Mouse (Mus musculus) induced T-regulatory cell, adult 2 months (primary cell): ENCODE data around the gene Vps13d.

Source experiments
- DNase-seq: peaks from one replicate; pipeline ENCODE4 v3.0.0-alpha.2; 2012; ENCODE audit warnings: low read depth

Gene Vps13d

DNA sequence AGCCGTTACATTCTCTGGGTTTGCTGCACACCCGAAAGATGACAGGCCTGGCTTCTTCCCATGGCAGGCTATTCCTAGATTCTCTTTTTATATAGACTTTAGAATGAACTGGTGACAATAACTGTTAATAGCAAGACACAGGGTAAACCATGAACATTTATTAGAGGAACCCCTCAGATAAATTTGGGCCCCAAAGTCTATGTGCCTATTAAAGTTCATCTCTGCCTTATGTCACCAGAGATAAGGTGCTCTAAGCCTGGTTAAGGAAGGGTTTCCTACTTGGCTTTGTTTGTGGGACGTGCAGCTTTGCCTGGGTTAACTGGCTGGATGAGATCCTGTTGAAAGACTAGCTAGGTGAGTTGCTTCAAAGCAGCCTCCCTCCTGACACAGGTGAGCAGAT lies 159.4 kb downstream of the Vps13d start:
- no peak for DNase-seq

DNA sequence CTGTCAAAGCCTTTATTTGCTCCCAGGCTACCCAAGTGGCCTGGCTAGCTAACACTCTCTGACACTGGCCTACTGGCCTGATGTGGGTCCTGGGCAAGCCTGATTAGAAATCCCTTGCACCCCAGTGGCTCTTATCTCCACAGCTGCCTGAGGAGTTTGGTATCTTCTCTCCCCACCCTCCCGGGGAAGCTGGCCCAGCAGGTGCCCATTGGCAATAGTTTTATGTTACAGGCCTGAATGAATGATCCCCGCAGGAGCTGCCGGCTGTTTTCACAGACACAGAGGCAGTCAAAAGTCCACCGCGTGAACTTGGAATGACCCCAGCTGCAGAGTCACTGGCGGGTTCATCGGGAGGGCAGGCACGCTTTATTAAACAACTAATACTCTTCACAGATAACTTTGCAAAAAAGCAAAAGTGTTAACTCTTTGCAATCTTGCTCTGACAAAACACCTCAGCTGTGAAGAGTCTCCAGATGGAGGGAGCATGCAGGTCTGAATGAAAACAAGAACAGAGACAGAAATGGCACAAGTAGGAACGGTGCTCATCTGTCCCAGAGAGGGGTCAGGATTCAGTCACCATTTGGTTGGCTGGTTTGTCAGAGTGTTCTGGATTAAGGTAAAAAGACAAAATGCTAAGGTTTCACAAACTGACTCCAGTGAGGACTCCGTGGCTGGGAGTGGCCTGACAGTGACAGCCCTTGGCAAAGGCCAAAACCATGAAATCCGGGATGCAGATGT lies 160.1 kb downstream of the Vps13d start:
- DNase-seq: no peak

DNA sequence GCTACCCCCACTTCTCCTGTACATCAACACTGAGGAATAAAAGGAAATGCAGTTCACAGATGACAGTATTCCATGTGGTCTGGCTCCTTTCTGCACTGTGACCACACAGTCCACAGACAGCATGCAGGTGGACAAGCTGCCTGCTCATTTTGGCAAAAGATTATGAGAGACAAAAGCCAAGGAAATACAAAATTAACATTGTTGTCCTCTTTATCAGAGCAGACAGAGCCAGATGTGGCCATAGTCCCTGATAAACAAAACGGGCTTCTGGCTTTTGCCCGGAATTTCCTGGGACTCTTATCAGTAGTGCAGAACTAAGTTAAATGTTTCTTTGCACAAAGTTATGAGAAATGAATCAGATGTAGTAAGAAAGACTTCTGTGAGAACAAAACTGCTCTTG lies 161.4 kb downstream of the Vps13d start:
- no peak for DNase-seq

DNA sequence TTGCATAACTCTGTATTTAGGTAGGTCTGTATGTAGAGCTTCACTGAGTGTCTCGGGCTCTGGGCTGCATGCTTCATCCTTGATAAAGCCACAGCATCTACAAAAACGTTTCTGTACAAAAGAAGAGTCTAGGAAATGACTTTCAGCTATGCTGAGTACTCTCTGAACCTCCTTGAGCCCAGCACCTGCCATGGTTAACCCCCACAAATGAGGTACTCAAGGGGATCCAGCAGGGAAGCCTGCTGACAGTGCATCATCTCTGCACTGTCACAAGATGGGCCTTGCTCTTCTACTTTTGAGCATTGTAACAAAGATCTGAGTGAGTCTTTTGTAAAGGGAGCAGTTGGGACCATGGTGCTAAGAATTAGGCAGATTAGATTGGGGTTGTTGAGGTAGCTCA lies 162.2 kb downstream of the Vps13d start:
- DNase-seq: no peak

DNA sequence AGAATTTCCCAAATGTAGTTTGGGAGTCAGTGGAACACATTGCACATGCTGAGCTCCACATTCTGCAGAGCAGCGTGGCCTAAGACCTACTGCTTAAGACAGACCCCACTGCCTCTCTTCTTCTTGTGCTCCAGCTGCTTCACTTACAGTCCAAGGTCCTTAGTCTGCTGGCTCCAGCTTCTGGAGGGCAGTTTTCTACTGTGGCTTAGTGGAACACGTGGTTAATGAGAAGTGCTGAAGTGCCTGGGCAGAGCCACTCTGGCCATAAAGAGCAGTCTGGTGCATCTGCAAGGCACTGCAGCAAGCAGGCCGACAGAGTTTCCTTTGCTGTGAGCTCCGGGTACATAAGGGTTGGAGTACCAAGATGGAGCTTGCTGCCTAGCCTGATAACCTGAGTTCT lies 163.3 kb downstream of the Vps13d start:
- no peak for DNase-seq

DNA sequence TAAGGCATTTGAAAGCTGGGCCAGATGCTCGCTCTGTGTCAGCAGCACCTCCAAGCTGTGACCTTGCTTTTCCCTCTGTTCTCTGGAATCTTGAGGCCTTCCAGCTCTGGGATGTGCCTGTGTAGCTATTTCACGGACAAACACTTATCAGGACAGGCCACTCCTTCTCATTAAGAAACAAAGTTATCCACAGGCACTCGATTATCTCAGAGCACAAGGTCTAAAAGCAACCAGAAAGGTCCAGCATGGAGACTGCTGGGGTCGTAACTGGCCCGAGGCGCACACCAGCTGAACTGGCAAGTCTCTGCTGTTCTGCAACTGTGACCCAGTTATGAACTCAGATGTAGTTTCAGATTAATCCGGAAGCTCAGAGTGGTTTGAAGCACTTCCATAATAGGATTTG lies 168.4 kb downstream of the Vps13d start:
- no peak for DNase-seq

GRCm38 (mm10) chr4:145025409-145025762 lies 169.4 kb downstream of the Vps13d start:
- no peak for DNase-seq

GRCm38 (mm10) chr4:145024694-145025408 lies 170.0 kb downstream of the Vps13d start:
- no peak for DNase-seq

DNA sequence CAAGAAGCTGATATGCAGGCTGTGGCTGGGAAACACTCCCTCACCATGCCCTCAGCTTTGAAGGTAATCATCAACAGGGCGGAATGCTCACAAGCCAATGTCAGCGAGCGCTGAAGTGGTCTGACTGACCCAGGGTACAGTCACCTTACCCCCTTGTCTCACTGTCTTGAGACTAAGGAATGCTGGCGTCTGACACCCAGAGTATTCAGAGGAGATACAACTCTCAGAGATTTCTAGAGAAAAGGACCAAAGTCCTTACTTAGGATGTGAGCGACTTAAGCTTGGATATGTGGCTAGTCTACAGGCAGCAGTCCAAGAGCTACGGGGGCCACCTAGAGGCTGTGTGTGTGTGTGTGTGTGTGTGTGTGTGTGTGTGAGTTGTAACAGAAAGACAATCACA lies 170.9 kb downstream of the Vps13d start:
- no peak for DNase-seq

DNA sequence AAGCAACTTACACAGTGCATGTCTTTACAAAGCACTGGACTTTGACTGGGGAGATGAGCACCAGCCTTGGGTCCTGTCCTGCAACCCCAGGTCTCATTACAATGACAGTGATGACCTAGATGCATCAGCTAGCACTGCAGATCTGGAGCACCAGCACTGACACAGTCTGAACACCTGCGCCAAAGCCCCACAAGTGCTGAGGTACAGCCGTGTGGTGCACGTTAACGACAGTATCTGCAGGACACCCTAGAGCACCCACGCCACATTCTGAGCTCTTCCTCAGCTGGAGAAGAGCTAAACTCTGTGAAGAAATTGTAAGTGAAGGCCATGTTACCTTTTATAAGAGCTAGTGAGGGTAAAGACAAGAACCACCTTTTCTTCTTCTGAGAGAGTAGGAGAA lies 172.0 kb downstream of the Vps13d start:
- no peak for DNase-seq

DNA sequence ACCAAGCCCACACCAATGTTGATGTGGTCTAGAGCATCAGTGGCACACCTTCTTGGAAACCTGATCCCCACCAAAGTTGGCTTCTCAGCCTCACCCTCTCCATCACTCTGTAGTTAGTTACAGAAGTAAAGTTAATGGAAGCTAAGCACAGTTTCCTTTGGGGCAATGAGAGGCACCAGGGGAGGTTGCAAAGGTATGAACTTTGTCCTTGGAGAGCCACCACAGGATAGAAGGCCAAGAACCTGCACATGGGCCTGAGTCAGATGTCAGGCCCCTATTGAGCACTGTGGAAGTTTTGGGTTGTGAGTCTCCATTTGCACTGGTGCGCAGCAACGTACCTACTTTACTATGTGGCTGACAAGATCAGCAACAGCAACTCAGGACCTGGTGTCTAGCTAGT lies 172.6 kb downstream of the Vps13d start:
- DNase-seq: no peak

- no peak for DNase-seq
Observed at GRCm38 (mm10) chr4:145020383-145020782, 174.4 kb downstream of the Vps13d start.

- DNase-seq: peak; percentile 25
Observed at GRCm38 (mm10) chr4:145019121-145019714, 175.6 kb downstream of the Vps13d start.

DNA sequence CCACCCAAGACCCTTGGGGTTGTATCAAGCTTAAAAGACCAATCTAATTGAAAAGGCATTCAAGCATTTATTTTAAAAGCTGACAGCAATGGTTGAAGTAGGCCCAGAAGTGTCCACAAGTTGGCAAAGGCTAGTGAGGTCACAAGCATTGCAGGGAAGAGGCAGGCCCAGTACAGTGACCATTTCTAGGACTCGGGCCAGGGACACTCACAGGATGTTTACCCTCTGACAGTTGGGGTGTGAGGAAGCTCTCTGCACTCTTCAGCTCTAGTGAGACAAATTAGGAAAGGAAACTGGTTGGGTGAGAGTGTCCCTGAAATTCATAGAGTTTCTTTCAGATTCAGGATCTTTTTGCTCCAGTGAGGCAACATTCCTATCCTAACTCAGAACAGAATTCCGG lies 177.1 kb downstream of the Vps13d start:
- DNase-seq: no peak

DNA sequence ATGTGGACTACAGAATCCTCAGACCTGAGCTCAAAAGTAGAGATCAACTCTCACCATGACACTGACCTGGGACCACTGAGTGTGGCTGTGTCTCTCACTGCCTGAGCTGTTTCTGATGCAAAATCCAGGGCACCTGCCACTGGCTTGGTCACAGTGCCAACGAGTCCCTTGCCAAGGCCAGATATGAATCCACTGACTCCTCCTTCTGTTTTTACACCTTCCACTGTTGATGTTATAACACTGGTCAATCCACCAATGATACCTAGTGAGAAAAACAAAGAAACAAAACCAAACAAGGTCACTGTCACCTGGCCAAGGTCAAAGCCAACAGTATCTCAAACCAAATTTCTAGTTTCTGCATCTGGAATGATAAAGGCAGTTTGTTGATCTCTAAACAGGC lies 178.1 kb downstream of the Vps13d start:
- DNase-seq: no peak

DNA sequence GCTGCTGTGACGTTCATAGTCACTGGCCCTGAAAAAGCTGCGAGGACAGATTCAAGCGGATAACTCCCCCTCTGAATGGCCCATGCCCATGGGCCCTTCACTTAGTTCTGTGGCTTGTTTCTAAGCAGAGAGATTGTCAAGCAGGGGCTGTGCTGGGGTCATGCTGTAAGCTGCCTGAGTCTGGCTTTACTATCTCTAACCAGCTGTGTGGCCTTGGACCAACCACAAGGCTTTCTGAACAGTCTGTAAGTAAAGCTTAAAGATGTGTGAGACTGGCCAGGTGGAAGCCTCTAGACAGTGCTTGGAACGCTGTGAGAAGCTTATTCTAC lies 180.2 kb downstream of the Vps13d start:
- DNase-seq: no peak

DNA sequence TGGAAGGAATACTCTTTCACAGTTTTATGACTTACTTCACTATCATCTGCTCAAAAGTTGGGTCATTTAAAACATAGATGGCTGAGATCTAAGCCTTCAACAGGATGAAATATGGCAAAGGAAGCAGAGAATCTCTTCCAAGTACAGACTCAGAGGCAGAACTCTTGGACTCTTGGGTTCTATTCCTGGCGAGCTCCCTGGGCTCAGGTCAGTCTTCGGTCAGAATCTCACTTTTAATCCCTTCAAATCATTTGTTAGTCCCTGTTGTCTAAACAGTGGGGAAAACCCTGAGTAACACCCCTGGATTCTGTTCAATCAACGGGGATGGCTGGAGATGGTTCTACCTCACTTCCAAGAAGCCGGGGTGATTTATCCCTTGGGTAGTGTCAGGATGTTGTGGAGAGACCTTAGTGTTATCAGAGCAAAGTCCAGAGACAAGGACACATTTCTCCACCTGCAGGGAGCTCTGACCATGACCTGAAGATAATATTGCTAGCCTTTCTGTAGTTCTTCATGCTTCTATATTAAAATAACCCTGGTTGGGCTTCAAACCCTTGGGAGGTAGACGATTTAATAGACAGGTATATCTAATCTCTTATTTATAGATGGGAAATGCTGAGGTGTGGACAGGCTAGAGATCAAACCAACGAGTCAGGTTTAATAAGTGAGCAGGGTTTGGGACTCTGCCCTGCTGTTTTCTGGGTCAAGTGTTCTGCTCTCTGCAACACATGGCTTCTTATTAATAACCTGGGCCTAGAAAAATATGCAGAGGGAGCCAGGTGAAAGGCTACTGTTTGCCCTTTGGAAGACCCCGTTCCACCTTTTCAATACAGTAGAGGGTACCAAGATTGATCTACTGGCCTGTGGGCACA lies 180.8 kb downstream of the Vps13d start:
- DNase-seq: no peak

DNA sequence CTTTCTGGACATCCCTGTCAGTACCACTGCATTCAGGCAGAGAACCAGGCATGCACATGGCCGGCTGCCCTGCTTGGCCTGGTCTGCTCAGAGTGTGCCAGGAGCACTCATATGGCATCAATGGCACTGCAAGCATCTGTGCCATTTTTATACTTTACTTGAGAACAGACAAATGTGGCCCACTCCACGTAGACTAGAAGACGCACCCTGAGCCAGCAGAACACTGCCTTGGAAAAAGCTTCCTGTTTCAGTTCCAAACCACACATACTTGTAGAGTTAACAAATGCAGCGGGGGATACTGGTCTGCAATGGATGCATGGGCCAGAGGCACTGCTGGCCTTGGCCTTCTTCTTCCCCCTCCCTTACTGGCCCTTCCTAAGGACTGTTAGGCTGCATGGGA lies 181.6 kb downstream of the Vps13d start:
- no peak for DNase-seq

DNA sequence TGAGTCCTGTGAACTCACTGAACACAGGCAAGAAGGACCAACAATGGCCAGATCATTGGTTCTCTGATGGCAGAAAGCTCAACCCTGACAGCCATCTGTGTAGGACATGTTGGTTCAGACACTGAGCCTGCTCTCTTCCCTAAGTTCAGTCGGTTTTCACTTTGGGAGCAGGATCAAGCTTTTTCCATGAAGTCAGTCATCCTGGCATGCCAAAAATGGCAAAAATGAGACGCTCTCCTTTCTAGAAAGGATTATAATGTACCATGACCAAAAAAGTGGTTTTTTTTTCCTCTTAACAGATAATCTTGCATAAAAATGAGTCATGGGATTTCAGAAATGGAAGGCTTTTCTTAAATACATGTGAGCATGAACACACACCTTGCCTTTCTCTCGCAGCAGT lies 183.6 kb downstream of the Vps13d start:
- DNase-seq: no peak

GRCm38 (mm10) chr4:145009934-145010333 lies 184.9 kb downstream of the Vps13d start:
- no peak for DNase-seq

- DNase-seq: no peak
Observed at GRCm38 (mm10) chr4:145009437-145009836, 185.4 kb downstream of the Vps13d start.

DNA sequence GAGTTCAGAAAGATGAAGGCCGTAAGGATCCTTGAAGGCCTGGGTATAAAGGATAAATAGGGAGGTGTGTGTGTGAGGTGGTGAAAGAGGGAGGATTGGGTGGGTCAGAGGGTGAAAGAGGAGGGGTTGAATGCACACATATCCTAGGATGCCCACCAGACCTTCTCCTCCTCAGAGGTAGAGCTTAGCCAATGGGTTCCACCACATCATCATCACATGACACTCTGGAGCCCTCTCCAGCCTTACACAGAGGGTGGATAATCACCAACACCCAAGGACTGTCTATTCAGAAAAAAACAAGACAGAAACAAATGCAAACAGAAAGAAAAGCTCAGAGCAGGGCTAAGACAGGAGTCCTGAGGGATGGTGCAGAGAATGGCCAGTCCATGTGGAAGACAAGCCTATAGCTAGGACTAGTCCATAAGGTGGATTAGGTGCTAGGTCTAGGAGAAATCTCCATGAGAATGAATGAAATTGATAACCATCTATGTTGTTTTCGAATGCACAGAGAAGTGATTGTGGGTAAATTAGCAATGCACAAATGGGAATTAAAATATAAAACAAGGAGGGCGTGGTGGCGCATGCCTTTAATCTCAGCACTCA lies 188.8 kb downstream of the Vps13d start:
- DNase-seq: no peak
